Mouse (Mus musculus) lung, postnatal 0 days (tissue): ENCODE results near the gene Lonp2.
A peak's percentile ranks its signal among the peaks of the same experiment; 100 is the strongest.

Experiments used
- CTCF ChIP-seq: IDR thresholded peaks from 2 replicates; pipeline ENCODE4 v1.5.1; 2016; ENCODE audit warnings: antibody characterized with exemption, mild to moderate bottlenecking
- EP300 ChIP-seq: IDR thresholded peaks from 2 replicates; pipeline ENCODE4 v1.6.1; 2016; ENCODE audit warnings: antibody characterized with exemption, mild to moderate bottlenecking, control low read depth

DNA sequence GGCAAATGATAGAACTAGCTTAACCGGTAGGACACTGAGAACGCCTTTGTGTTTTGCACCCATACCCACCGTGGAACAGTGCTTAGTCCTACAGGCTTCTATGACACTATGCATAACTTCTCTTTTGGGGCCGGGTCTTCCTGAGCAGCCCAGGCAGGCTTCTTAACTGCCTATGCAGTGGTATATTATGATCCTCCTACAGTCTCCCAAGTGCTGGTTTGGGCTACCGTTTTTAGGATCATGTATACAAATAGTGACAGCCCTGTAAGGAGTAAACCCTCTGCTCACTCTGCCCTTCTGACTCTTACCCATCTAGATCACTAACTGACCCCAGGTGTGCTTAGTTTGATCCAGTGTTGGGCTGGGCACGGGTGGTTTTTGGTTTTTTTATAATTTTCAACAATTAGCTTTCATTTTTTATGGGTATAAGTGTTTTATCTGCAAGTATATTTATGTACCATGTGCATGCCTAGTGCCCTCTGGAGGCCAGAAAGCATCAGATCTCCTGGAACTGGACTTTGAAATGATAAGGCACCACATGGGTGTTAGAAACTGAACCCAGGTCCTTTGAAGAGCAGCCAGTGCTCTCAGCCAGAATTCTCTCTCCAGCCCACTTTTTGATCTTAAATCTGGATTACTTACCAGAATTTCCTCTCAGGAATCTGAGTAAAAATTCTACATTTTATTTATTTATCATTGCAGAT is 97.1 kb downstream of the Lonp2 start:
- TF ChIP-seq CTCF: peak; percentile 42
- TF ChIP-seq EP300: no peak
